Mouse (Mus musculus) MEL (cell line): ENCODE data around the gene Slc9a3r2. TPM values are rescaled to one million over a fixed set of nuclear protein-coding genes. Genes with fewer than 3 reads are reported as not detected.

Experiments used
- DNase-seq: peaks from one replicate; pipeline ENCODE4 v3.0.0; 2011; ENCODE audit warnings: low read depth, low spot score
- H3K27ac ChIP-seq: 2 replicates; pipeline ENCODE4 v1.5.1; 2012; ENCODE audit warnings: low read depth, mild to moderate bottlenecking, control low read depth, low read length, moderate library complexity; ENCODE audit not compliant: control insufficient read depth
- H3K27me3 ChIP-seq, 2 experiments: fragments of 150-350 bp in 1 of 2; sonication (generic) in 1 of 2; 2 replicates each; pipeline ENCODE4 v1.6.1; 2012; ENCODE audit warnings: low read length in 2 of 2, mild to moderate bottlenecking in 2 of 2, improper control_type of control experiment in 1 of 2, moderate library complexity in 1 of 2; ENCODE audit not compliant: insufficient read depth in 2 of 2, control insufficient read depth in 1 of 2
- H3K36me3 ChIP-seq, 2 experiments: 2 replicates each; pipeline ENCODE4 v1.6.1; 2012 to 2014; ENCODE audit warnings: low read length in 2 of 2, improper control_type of control experiment in 1 of 2, inconsistent platforms in 1 of 2, mild to moderate bottlenecking in 1 of 2; ENCODE audit not compliant: insufficient read depth in 2 of 2, control insufficient read depth in 1 of 2
- H3K4me1 ChIP-seq, 2 experiments: fragments of 150-350 bp in 1 of 2; sonication (generic) in 1 of 2; 2 replicates each; pipeline ENCODE4 v1.6.1; 2012; ENCODE audit warnings: low read length in 2 of 2, improper control_type of control experiment in 1 of 2, mild to moderate bottlenecking in 1 of 2; ENCODE audit not compliant: insufficient read depth in 2 of 2, control insufficient read depth in 1 of 2
- H3K4me3 ChIP-seq, 2 experiments: fragments of 150-350 bp in 1 of 2; sonication (generic) in 1 of 2; 2 replicates each; pipeline ENCODE4 v1.5.1; 2012; ENCODE audit warnings: low read depth in 2 of 2, low read length in 2 of 2, mild to moderate bottlenecking in 2 of 2, moderate library complexity in 2 of 2, control low read depth in 1 of 2, improper control_type of control experiment in 1 of 2; ENCODE audit not compliant: control insufficient read depth in 1 of 2, insufficient read depth in 1 of 2
- H3K79me2 ChIP-seq: 2 replicates; pipeline ENCODE4 v1.6.1; 2012; ENCODE audit warnings: mild to moderate bottlenecking, low read length, moderate library complexity; ENCODE audit not compliant: control insufficient read depth, poor library complexity, insufficient read depth
- H3K9ac ChIP-seq: 2 replicates; pipeline ENCODE4 v1.6.1; 2012; ENCODE audit warnings: low read depth, mild to moderate bottlenecking, control low read depth, low read length, moderate library complexity; ENCODE audit not compliant: control insufficient read depth, poor library complexity, severe bottlenecking
- H3K9me3 ChIP-seq: fragments of 150-350 bp; sonication (generic); replicated peaks from 2 replicates; pipeline ENCODE4 v1.6.1; 2012; ENCODE audit warnings: mild to moderate bottlenecking, low read length, improper control_type of control experiment, moderate library complexity; ENCODE audit not compliant: insufficient read depth
- BHLHE40 ChIP-seq: IDR thresholded peaks from 2 replicates; pipeline ENCODE4 v1.6.1; 2012; ENCODE audit warnings: low read depth, mild to moderate bottlenecking, inconsistent platforms, low read length, improper control_type of control experiment, borderline replicate concordance
- CHD1 ChIP-seq: IDR thresholded peaks from 2 replicates; pipeline ENCODE4 v1.6.1; 2012; ENCODE audit warnings: low read depth, mild to moderate bottlenecking, inconsistent platforms, low read length, improper control_type of control experiment
- CHD2 ChIP-seq: IDR thresholded peaks from 2 replicates; pipeline ENCODE4 v1.6.1; 2011; ENCODE audit warnings: low read length, improper control_type of control experiment
- CTCF ChIP-seq, 3 experiments: IDR thresholded peaks in 2 of 3; conservative IDR thresholded peaks in 1 of 3; 2 replicates each; pipeline ENCODE4 v1.5.1; 2011 to 2012; ENCODE audit warnings: low read length in 3 of 3, low read depth in 2 of 3, mild to moderate bottlenecking in 2 of 3, improper control_type of control experiment in 1 of 3, inconsistent platforms in 1 of 3, mixed read lengths in 1 of 3, moderate library complexity in 1 of 3; ENCODE audit not compliant: control insufficient read depth in 1 of 3, insufficient read depth in 1 of 3, poor library complexity in 1 of 3, severe bottlenecking in 1 of 3
- E2F4 ChIP-seq: IDR thresholded peaks from 2 replicates; pipeline ENCODE4 v1.6.1; 2011; ENCODE audit warnings: low read depth, low read length, improper control_type of control experiment, borderline replicate concordance
- ELF1 ChIP-seq: IDR thresholded peaks from 2 replicates; pipeline ENCODE4 v1.6.1; 2014; ENCODE audit warnings: low read depth, mild to moderate bottlenecking, inconsistent platforms, low read length, improper control_type of control experiment, moderate library complexity
- EP300 ChIP-seq, 2 experiments: IDR thresholded peaks; 2 replicates each; pipeline ENCODE4 v1.6.1; 2011; ENCODE audit warnings: improper control_type of control experiment in 2 of 2, low read length in 2 of 2, low read depth in 1 of 2, mild to moderate bottlenecking in 1 of 2
- ETS1 ChIP-seq: IDR thresholded peaks from 2 replicates; pipeline ENCODE4 v1.6.1; 2012; ENCODE audit warnings: low read depth, mild to moderate bottlenecking, inconsistent platforms, low read length, improper control_type of control experiment, moderate library complexity
- GABPA ChIP-seq: IDR thresholded peaks from 2 replicates; pipeline ENCODE4 v1.6.1; 2012; ENCODE audit warnings: low read depth, mild to moderate bottlenecking, inconsistent platforms, low read length, improper control_type of control experiment, moderate library complexity
- GATA1 ChIP-seq: IDR thresholded peaks from 2 replicates; pipeline ENCODE4 v1.6.1; 2011; ENCODE audit warnings: low read depth, low read length, improper control_type of control experiment
- HCFC1 ChIP-seq: IDR thresholded peaks from 2 replicates; pipeline ENCODE4 v1.6.1; 2012; ENCODE audit warnings: low read depth, mild to moderate bottlenecking, inconsistent platforms, low read length, improper control_type of control experiment, moderate library complexity
- JUND ChIP-seq: IDR thresholded peaks from 2 replicates; pipeline ENCODE4 v1.6.1; 2011; ENCODE audit warnings: low read depth, mild to moderate bottlenecking, improper control_type of control experiment, low read length
- KAT2A ChIP-seq: conservative IDR thresholded peaks from 2 replicates; pipeline ENCODE4 v1.6.1; 2012; ENCODE audit warnings: low read depth, low read length, improper control_type of control experiment, inconsistent platforms
- MAFK ChIP-seq: IDR thresholded peaks from 2 replicates; pipeline ENCODE4 v1.6.1; 2011; ENCODE audit warnings: low read depth, mild to moderate bottlenecking, low read length, improper control_type of control experiment, borderline replicate concordance
- MAX ChIP-seq: IDR thresholded peaks from 2 replicates; pipeline ENCODE4 v1.6.1; 2011; ENCODE audit warnings: low read length, improper control_type of control experiment
- MAZ ChIP-seq: IDR thresholded peaks from 2 replicates; pipeline ENCODE4 v1.6.1; 2012; ENCODE audit warnings: low read depth, mild to moderate bottlenecking, inconsistent platforms, low read length, improper control_type of control experiment
- MEF2A ChIP-seq: IDR thresholded peaks from 2 replicates; pipeline ENCODE4 v1.6.1; 2014; ENCODE audit warnings: low read depth, mild to moderate bottlenecking, inconsistent platforms, low read length, improper control_type of control experiment; ENCODE audit not compliant: poor library complexity, insufficient replicate concordance, severe bottlenecking; ENCODE audit errors: extremely low read depth
- MXI1 ChIP-seq: IDR thresholded peaks from 2 replicates; pipeline ENCODE4 v1.6.1; 2011; ENCODE audit warnings: mild to moderate bottlenecking, low read depth, low read length, improper control_type of control experiment
- MYB ChIP-seq: IDR thresholded peaks from 2 replicates; pipeline ENCODE4 v1.6.1; 2011; ENCODE audit warnings: mild to moderate bottlenecking, low read depth, low read length, improper control_type of control experiment
- MYC ChIP-seq: IDR thresholded peaks from 2 replicates; pipeline ENCODE4 v1.6.1; 2011; ENCODE audit warnings: low read depth, mild to moderate bottlenecking, low read length, improper control_type of control experiment, moderate library complexity
- NELFE ChIP-seq: IDR thresholded peaks from 2 replicates; pipeline ENCODE4 v1.6.1; 2011; ENCODE audit warnings: low read depth, low read length, improper control_type of control experiment
- POLR2A ChIP-seq, 2 experiments: IDR thresholded peaks; 2 replicates each; pipeline ENCODE4 v1.6.1; 2011 to 2012; ENCODE audit warnings: low read length in 2 of 2, mild to moderate bottlenecking in 2 of 2, control low read depth in 1 of 2, improper control_type of control experiment in 1 of 2, low read depth in 1 of 2, moderate library complexity in 1 of 2; ENCODE audit not compliant: control insufficient read depth in 1 of 2, insufficient read depth in 1 of 2, poor library complexity in 1 of 2
- POLR2AphosphoS2 ChIP-seq: IDR thresholded peaks from 2 replicates; pipeline ENCODE4 v1.6.1; 2011; ENCODE audit warnings: low read length, improper control_type of control experiment
- POLR2AphosphoS5 ChIP-seq: IDR thresholded peaks from 2 replicates; pipeline ENCODE4 v1.6.1; 2012; ENCODE audit warnings: low read depth, borderline replicate concordance, mild to moderate bottlenecking, inconsistent platforms, low read length, moderate library complexity, mixed read lengths
- RAD21 ChIP-seq: IDR thresholded peaks from 2 replicates; pipeline ENCODE4 v1.6.1; 2011; ENCODE audit warnings: mild to moderate bottlenecking, low read depth, low read length, improper control_type of control experiment
- RCOR1 ChIP-seq: IDR thresholded peaks from 2 replicates; pipeline ENCODE4 v1.6.1; 2012; ENCODE audit warnings: low read depth, mild to moderate bottlenecking, inconsistent platforms, low read length, improper control_type of control experiment
- SIN3A ChIP-seq: IDR thresholded peaks from 2 replicates; pipeline ENCODE4 v1.6.1; 2012; ENCODE audit warnings: low read length, improper control_type of control experiment, inconsistent platforms
- TAL1 ChIP-seq: IDR thresholded peaks from 2 replicates; pipeline ENCODE4 v1.6.1; 2012; ENCODE audit warnings: mild to moderate bottlenecking, inconsistent platforms, low read length, moderate library complexity, mixed read lengths
- TBP ChIP-seq: IDR thresholded peaks from 2 replicates; pipeline ENCODE4 v1.8.0; 2011; ENCODE audit warnings: low read depth, low read length, improper control_type of control experiment
- TCF12 ChIP-seq: IDR thresholded peaks from 2 replicates; pipeline ENCODE4 v1.6.1; 2014; ENCODE audit warnings: low read depth, mild to moderate bottlenecking, inconsistent platforms, low read length, improper control_type of control experiment, moderate library complexity
- UBTF ChIP-seq: IDR thresholded peaks from 2 replicates; pipeline ENCODE4 v1.6.1; 2012; ENCODE audit warnings: low read depth, mild to moderate bottlenecking, inconsistent platforms, low read length, improper control_type of control experiment, moderate library complexity, borderline replicate concordance; ENCODE audit not compliant: insufficient read depth
- USF1 ChIP-seq: IDR thresholded peaks from 2 replicates; pipeline ENCODE4 v1.6.1; 2014; ENCODE audit warnings: low read depth, mild to moderate bottlenecking, inconsistent platforms, low read length, improper control_type of control experiment, moderate library complexity
- USF2 ChIP-seq, 2 experiments: IDR thresholded peaks; 2 replicates each; pipeline ENCODE4 v1.6.1; 2011 to 2012; ENCODE audit warnings: improper control_type of control experiment in 2 of 2, low read length in 2 of 2, borderline replicate concordance in 1 of 2, inconsistent platforms in 1 of 2, low read depth in 1 of 2, mild to moderate bottlenecking in 1 of 2; ENCODE audit not compliant: insufficient read depth in 1 of 2
- ZC3H11A ChIP-seq: IDR thresholded peaks from 2 replicates; pipeline ENCODE4 v1.6.1; 2012; ENCODE audit warnings: low read depth, mild to moderate bottlenecking, inconsistent platforms, low read length, improper control_type of control experiment
- ZKSCAN1 ChIP-seq: IDR thresholded peaks from 2 replicates; pipeline ENCODE4 v1.6.1; 2012; ENCODE audit warnings: low read depth, mild to moderate bottlenecking, inconsistent platforms, low read length, improper control_type of control experiment, moderate library complexity
- ZMIZ1 ChIP-seq: IDR thresholded peaks from 2 replicates; pipeline ENCODE4 v1.6.1; 2012; ENCODE audit warnings: low read depth, mild to moderate bottlenecking, inconsistent platforms, low read length, improper control_type of control experiment, moderate library complexity
- polyA plus RNA-seq, 2 experiments: library from polyadenylated mRNA; stranded (reverse) in 1 of 2; unstranded in 1 of 2; fragments of >175 nt in 1 of 2; fragments of >200 nt in 1 of 2; gene quantifications; 2 replicates each; pipeline versions ENCODE4 v1.2.1 to v1.2.4; 2012; ENCODE audit warnings: low replicate concordance in 2 of 2, low read depth in 1 of 2; ENCODE audit not compliant: insufficient read length in 2 of 2, insufficient read depth in 1 of 2, missing spikeins in 1 of 2
- total RNA-seq: library from RNA; depleted of rRNA; stranded (reverse); fragments of 300-350 nt; gene quantifications from 2 replicates; pipeline ENCODE4 v1.2.3, GENCODE M21; 2012

Slc9a3r2 gene
- total and polyA plus RNA-seq, 3 experiments = 0.96 to 3.5 TPM; not detected in 1

DNA sequence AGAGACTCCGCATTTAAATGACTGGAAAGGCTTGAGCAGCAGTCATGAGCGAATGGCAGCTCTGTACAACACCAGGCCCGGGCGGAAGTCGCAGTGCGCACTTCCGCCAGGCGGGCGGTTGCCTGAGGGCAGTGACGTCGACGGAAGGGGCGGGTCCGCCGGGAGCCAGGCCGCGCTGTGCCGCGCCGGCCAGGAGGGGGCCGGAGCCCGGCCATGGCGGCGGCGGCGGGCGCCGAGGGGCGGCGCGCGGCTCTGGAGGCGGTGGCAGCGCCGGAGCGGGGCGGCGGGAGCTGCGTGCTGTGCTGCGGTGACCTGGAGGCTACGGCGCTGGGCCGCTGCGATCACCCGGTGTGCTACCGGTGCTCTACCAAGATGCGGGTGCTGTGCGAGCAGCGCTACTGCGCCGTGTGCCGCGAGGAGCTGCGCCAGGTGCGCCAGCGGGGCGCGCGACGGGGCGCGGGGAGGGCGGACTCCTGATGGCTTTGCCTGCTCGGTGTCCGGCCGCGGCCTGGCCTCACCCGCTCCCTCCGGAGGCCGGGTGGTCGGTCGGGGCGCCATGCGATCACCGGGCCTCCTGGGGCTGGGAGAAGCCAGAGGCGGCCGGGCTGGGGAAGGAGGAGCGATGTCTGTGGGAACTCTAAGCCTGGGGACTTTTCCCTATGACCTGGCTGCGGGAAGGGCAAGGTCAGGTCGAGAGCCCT, 19.6 kb upstream of the Slc9a3r2 start, which contains the start of gene Zfp598:
Gene Zfp598 (plus strand): TSS at position 143 of the 701 bp plus-strand sequence.
- Histone ChIP-seq H3K27me3 (peaks cover 0 to 2% of the 10 kb centered on the region in 2 experiments; a peak in 1 of 4 replicates), H3K36me3 (peaks cover 0 to 14% of the 10 kb centered on the region in 2 experiments; a peak in 2 of 4 replicates), H3K4me3 (peak within 1 kb of the TSS; percentile 90 to 99), H3K79me2 (peaks cover 46% of the 10 kb centered on the region), H3K27ac (peak within 1 kb of the TSS; percentile 84), H3K9ac (peak within 1 kb of the TSS; percentile 86), H3K9me3 (no peaks in the 10 kb centered on the region), H3K4me1 (peaks cover 0 to 26% of the 10 kb centered on the region in 2 experiments; a peak in 3 of 4 replicates)
- DNase-seq = peak; percentile 94
- TF ChIP-seq KAT2A = no peak; the same call in 1 of the 2 replicates
- TF ChIP-seq MEF2A = no peak
- TF ChIP-seq NELFE = peak; percentile 93
- no peak for TF ChIP-seq TAL1
- TF ChIP-seq POLR2AphosphoS2 = peak; percentile 87; the same call in 1 of the 2 replicates
- no peak for TF ChIP-seq ZC3H11A
- peak; percentile 92 for TF ChIP-seq TBP
- TF ChIP-seq RAD21 = no peak
- no peak for TF ChIP-seq ETS1
- TF ChIP-seq CHD1 = no peak
- TF ChIP-seq MAX = peak; percentile 30; the same call in 1 of the 2 replicates
- no peak for TF ChIP-seq MYC
- peak; percentile 80 for TF ChIP-seq MXI1
- peak; percentile 92 for TF ChIP-seq HCFC1
- TF ChIP-seq MAZ = no peak; the same call in 1 of the 2 replicates
- no peak for TF ChIP-seq CHD2
- TF ChIP-seq POLR2AphosphoS5 = 0 out of 2 replicates have a peak, but pooled peaks have one; percentile 27
- TF ChIP-seq ZKSCAN1 = no peak
- TF ChIP-seq MYB = peak; percentile 62
- peak; percentile 68 for TF ChIP-seq TCF12
- TF ChIP-seq BHLHE40 = no peak
- no peak for TF ChIP-seq E2F4
- no peak; the same call in 1 of the 2 replicates for TF ChIP-seq RCOR1
- no peak; the same call in 1 of the 2 replicates for TF ChIP-seq ZMIZ1
- TF ChIP-seq MAFK = no peak
- no peak for TF ChIP-seq GATA1
- no peak for TF ChIP-seq GABPA
- peak; percentile 93 to 96; a peak in 3 of 4 replicates for TF ChIP-seq POLR2A (IDR thresholded peaks at IDR 0.05; ENCODE audit: control insufficient read depth in 1 of 2, insufficient read depth in 1 of 2, low read depth in 1 of 2, low read length in 2 of 2, poor library complexity in 1 of 2)
- TF ChIP-seq JUND = no peak
- TF ChIP-seq SIN3A = peak; percentile 90
- TF ChIP-seq USF1 = no peak
- TF ChIP-seq UBTF = no peak
- TF ChIP-seq CTCF (IDR thresholded peaks at IDR 0.05 in 2 of 3, conservative IDR thresholded peaks at IDR 0.05 in 1 of 3; ENCODE audit: control insufficient read depth in 1 of 3, insufficient read depth in 1 of 3, low read depth in 2 of 3, low read length in 3 of 3, poor library complexity in 1 of 3, severe bottlenecking in 1 of 3) = 0 out of 6 replicates have a peak, but pooled peaks of 1 of the 3 experiments have one; percentile 5
- TF ChIP-seq EP300 (IDR thresholded peaks at IDR 0.05; ENCODE audit: low read depth in 1 of 2, low read length in 2 of 2) = no peak; a peak in 1 of 4 replicates
- TF ChIP-seq USF2 (IDR thresholded peaks at IDR 0.05; ENCODE audit: borderline replicate concordance in 1 of 2, insufficient read depth in 1 of 2, low read depth in 1 of 2, low read length in 2 of 2) = no peak
- TF ChIP-seq ELF1 = peak; percentile 98
